Mouse (Mus musculus) liver, embryonic 14.5 days (tissue): ENCODE data around the gene Lrrc27.

ENCODE experiments used
- CTCF ChIP-seq: IDR thresholded peaks from 2 replicates; pipeline ENCODE4 v1.5.1; 2016; ENCODE audit warnings: antibody characterized with exemption, low read depth, control low read depth
- EP300 ChIP-seq: IDR thresholded peaks from 2 replicates; pipeline ENCODE4 v1.6.1; 2016; ENCODE audit warnings: antibody characterized with exemption, low read depth

- TF ChIP-seq CTCF (no peak), EP300 (no peak)
Observed at GRCm38 (mm10) chr7:139222341-139222740, 9.6 kb downstream of the Lrrc27 start.
